Mouse (Mus musculus) liver, postnatal 0 days (tissue): ENCODE results near the gene Usp16. TPM values are rescaled to one million over a fixed set of nuclear protein-coding genes. Genes with fewer than 3 reads are reported as not detected.
A peak's percentile ranks its signal among the peaks of the same experiment; 100 is the strongest.

Source experiments
- ATAC-seq: fragments of 200-750 bp; cut with Nextera tagmentation; 2 replicates; pipeline ENCODE4 v1.8.0; 2017; ENCODE audit warnings: mild to moderate bottlenecking, moderate library complexity
- DNase-seq: peaks from one replicate; pipeline ENCODE4 v3.0.0-alpha.2; 2016
- H3K27ac ChIP-seq: fragments of 300-500 bp; sonication (generic); 2 replicates; pipeline ENCODE4 v1.5.1; 2014; ENCODE audit warnings: antibody characterized with exemption, moderate library complexity, mild to moderate bottlenecking, low read depth
- H3K27me3 ChIP-seq: fragments of 300-500 bp; sonication (generic); 2 replicates; pipeline ENCODE4 v1.6.1; 2014; ENCODE audit warnings: low read length, control low read depth, mixed read lengths; ENCODE audit not compliant: insufficient read depth
- H3K36me3 ChIP-seq: fragments of 300-500 bp; sonication (generic); replicated peaks from 2 replicates; pipeline ENCODE4 v1.6.1; 2014; ENCODE audit warnings: mild to moderate bottlenecking, control low read depth, low read length, moderate library complexity, mixed read lengths; ENCODE audit not compliant: insufficient read depth
- H3K4me1 ChIP-seq: fragments of 300-500 bp; sonication (generic); 2 replicates; pipeline ENCODE4 v1.6.1; 2014; ENCODE audit warnings: antibody characterized with exemption, mild to moderate bottlenecking, control low read depth; ENCODE audit not compliant: insufficient read depth
- H3K4me2 ChIP-seq: fragments of 300-500 bp; sonication (generic); 2 replicates; pipeline ENCODE4 v1.6.1; 2014; ENCODE audit warnings: low read depth, mild to moderate bottlenecking, low read length, moderate library complexity, mixed read lengths
- H3K4me3 ChIP-seq: fragments of 300-500 bp; sonication (generic); 2 replicates; pipeline ENCODE4 v1.5.1; 2014; ENCODE audit warnings: low read depth, low read length
- H3K9ac ChIP-seq: fragments of 300-500 bp; sonication (generic); replicated peaks from 2 replicates; pipeline ENCODE4 v1.6.1; 2014; ENCODE audit warnings: mild to moderate bottlenecking, moderate library complexity
- H3K9me3 ChIP-seq: fragments of 300-500 bp; sonication (generic); 2 replicates; pipeline ENCODE4 v1.6.1; 2016; ENCODE audit warnings: mild to moderate bottlenecking, control low read depth, low read length, mixed read lengths
- CTCF ChIP-seq: sonication (generic); IDR thresholded peaks from 2 replicates; pipeline ENCODE4 v1.5.1; 2016; ENCODE audit warnings: antibody characterized with exemption, low read depth
- EP300 ChIP-seq: IDR thresholded peaks from 2 replicates; pipeline ENCODE4 v1.6.1; 2016; ENCODE audit warnings: antibody characterized with exemption, low read depth, mild to moderate bottlenecking
- WGBS: fragments of 180-500 bp; shearing (Covaris S2); extraction: QIAGEN DNeasy Blood & Tissue Kit; methylation state at CpG from one replicate; pipeline ENCODE4 v1.1.7; 2014; ENCODE audit not compliant: insufficient replicate concordance; 5-methylcytosine and 5-hydroxymethylcytosine counted together
- polyA plus RNA-seq: library from polyadenylated mRNA; unstranded; fragments of >200 nt; fragmentation: Nextera tagmentation; extraction: Ambion mirVana; gene quantifications from 2 replicates; pipeline ENCODE4 v1.2.1, GENCODE M21; 2015

Gene Usp16
- polyA plus RNA-seq, 1 experiment from 2014 or later = 23.6 TPM

GRCm38 (mm10) chr16:87511706-87512105 is 57.2 kb downstream of the Usp16 start:
- ATAC-seq (no peak), DNase-seq (no peak)
- Histone ChIP-seq H3K4me3 (no peak overlapping the region), H3K27ac (no peak overlapping the region), H3K27me3 (no peaks in the 10 kb centered on the region), H3K36me3 (no peaks in the 10 kb centered on the region), H3K9ac (no peak overlapping the region), H3K4me1 (no peaks in the 10 kb centered on the region), H3K9me3 (no peaks in the 10 kb centered on the region), H3K4me2 (no peak overlapping the region)
- 78% methylated on average over 5 of the region's 5 CpGs for WGBS
- TF ChIP-seq CTCF (no peak), EP300 (no peak)

GRCm38 (mm10) chr16:87512331-87512730 is 57.8 kb downstream of the Usp16 start:
- no peaks in the 10 kb centered on the region for H3K27me3 ChIP-seq
- H3K27ac ChIP-seq = no peak overlapping the region
- no peak for DNase-seq
- H3K4me2 ChIP-seq = no peak overlapping the region
- no peaks in the 10 kb centered on the region for H3K9me3 ChIP-seq
- H3K36me3 ChIP-seq = no peaks in the 10 kb centered on the region
- no peak overlapping the region for H3K9ac ChIP-seq
- TF ChIP-seq EP300 (no peak), CTCF (no peak)
- WGBS = 82% methylated on average over 14 of the region's 14 CpGs
- ATAC-seq = no peak
- H3K4me1 ChIP-seq = no peaks in the 10 kb centered on the region
- H3K4me3 ChIP-seq = no peak overlapping the region

GRCm38 (mm10) chr16:87524228-87524627 is 69.7 kb downstream of the Usp16 start:
- TF ChIP-seq EP300 (peak; percentile 52; the same call in 1 of the 2 replicates), CTCF (no peak)
- H3K36me3 ChIP-seq = no peaks in the 10 kb centered on the region
- H3K4me3 ChIP-seq = no peak overlapping the region
- H3K4me1 ChIP-seq = peaks cover 4% of the 10 kb centered on the region; the same call in 1 of the 2 replicates
- WGBS = 60% methylated on average over 5 of the region's 5 CpGs
- DNase-seq (peak; percentile 48), ATAC-seq (peak; percentile 96)
- H3K9me3 ChIP-seq = no peaks in the 10 kb centered on the region
- H3K27me3 ChIP-seq = no peaks in the 10 kb centered on the region
- peak overlapping the region; percentile 72 for H3K27ac ChIP-seq
- H3K9ac ChIP-seq = no peak overlapping the region
- no peak overlapping the region for H3K4me2 ChIP-seq

- no peak for TF ChIP-seq CTCF
- TF ChIP-seq EP300 = no peak
- no peak for ATAC-seq
These were observed 73.2 kb downstream of the Usp16 start for GRCm38 (mm10) chr16:87527553-87528249.

GRCm38 (mm10) chr16:87528755-87529154 is 74.3 kb downstream of the Usp16 start:
- Histone ChIP-seq H3K27ac (no peak overlapping the region), H3K9ac (no peak overlapping the region), H3K4me1 (peaks cover 4% of the 10 kb centered on the region; the same call in 1 of the 2 replicates), H3K9me3 (no peaks in the 10 kb centered on the region), H3K36me3 (no peaks in the 10 kb centered on the region), H3K4me2 (no peak overlapping the region), H3K27me3 (no peaks in the 10 kb centered on the region), H3K4me3 (no peak overlapping the region)
- no peak for DNase-seq
- 61% methylated on average over 10 of the region's 10 CpGs for WGBS
- TF ChIP-seq CTCF (no peak), EP300 (no peak)
- ATAC-seq = no peak

More at GRCm38 (mm10) chr16:87527553-87528249, 73.2 kb downstream of the Usp16 start:
- Histone ChIP-seq H3K4me2 (no peak overlapping the region), H3K4me3 (no peak overlapping the region), H3K27me3 (no peaks in the 10 kb centered on the region), H3K9me3 (no peaks in the 10 kb centered on the region), H3K9ac (no peak overlapping the region), H3K36me3 (no peaks in the 10 kb centered on the region), H3K4me1 (peaks cover 4% of the 10 kb centered on the region; the same call in 1 of the 2 replicates), H3K27ac (no peak overlapping the region)
- WGBS = 58% methylated on average over 8 of the region's 8 CpGs
- DNase-seq = no peak

Other genes with a start within 250 kb of the Usp16 start
- gene N6amt1, start 100.5 kb upstream of the Usp16 start, polyA plus RNA-seq = 9.4 and 10.6 TPM in 2 replicates
- 5.2 and 6.9 TPM in 2 replicates for gene Ltn1, start 22.1 kb upstream of the Usp16 start, polyA plus RNA-seq
- 4.6 and 5.2 TPM in 2 replicates for gene Rwdd2b, start 14.1 kb upstream of the Usp16 start, polyA plus RNA-seq
- gene Cct8, start 41.2 kb downstream of the Usp16 start, polyA plus RNA-seq = 169 and 170 TPM in 2 replicates
- gene Map3k7cl, start 98.6 kb downstream of the Usp16 start, polyA plus RNA-seq = 0.08 TPM in 1 of 2 replicates, not detected in the other
- 5.4 and 5.9 TPM in 2 replicates for gene Bach1, start 244.2 kb downstream of the Usp16 start, polyA plus RNA-seq